Mouse (Mus musculus) urinary bladder, adult 2 months (tissue): ENCODE measurements around the gene Osbpl6. TPM values are rescaled to one million over a fixed set of nuclear protein-coding genes. Genes with fewer than 3 reads are reported as not detected.

ENCODE experiments used
- DNase-seq: peaks from one replicate; pipeline ENCODE4 v3.0.0; 2022; ENCODE audit warnings: low spot score
- polyA plus RNA-seq: library from polyadenylated mRNA; depleted of rRNA; stranded (reverse); fragments of >200 nt; gene quantifications from 2 replicates; pipeline ENCODE4 v1.2.3, GENCODE M21; 2012; rRNA removed

Gene Osbpl6
- polyA plus RNA-seq, 1 experiment: 4.8 TPM

- peak; percentile 26 for DNase-seq
Observed at GRCm38 (mm10) chr2:76648666-76649141, 242.4 kb downstream of the Osbpl6 start.

Other genes with a start within 250 kb of the Osbpl6 start
- gene Pde11a, start 67.7 kb upstream of the Osbpl6 start, polyA plus RNA-seq: 0.03 and 0.07 TPM in 2 replicates
- 0.21 TPM in 1 of 2 replicates, not detected in the other for gene Cyct, start 46.1 kb upstream of the Osbpl6 start, polyA plus RNA-seq
- 23.2 and 24.8 TPM in 2 replicates for gene Rbm45, start 36.5 kb upstream of the Osbpl6 start, polyA plus RNA-seq
- gene Prkra, start 241.5 kb downstream of the Osbpl6 start, polyA plus RNA-seq: 36.5 and 40.3 TPM in 2 replicates
- gene Pjvk, start 242.0 kb downstream of the Osbpl6 start, polyA plus RNA-seq: 0.09 and 0.10 TPM in 2 replicates